Mouse (Mus musculus): ENCODE measurements around the gene Piezo1. TPM values are rescaled to one million over a fixed set of nuclear protein-coding genes. Genes with fewer than 3 reads are reported as not detected.

Gene Piezo1
- total and polyA plus RNA-seq, 3 experiments: 21.1 to 59.7 (median 41.6) TPM

DNA sequence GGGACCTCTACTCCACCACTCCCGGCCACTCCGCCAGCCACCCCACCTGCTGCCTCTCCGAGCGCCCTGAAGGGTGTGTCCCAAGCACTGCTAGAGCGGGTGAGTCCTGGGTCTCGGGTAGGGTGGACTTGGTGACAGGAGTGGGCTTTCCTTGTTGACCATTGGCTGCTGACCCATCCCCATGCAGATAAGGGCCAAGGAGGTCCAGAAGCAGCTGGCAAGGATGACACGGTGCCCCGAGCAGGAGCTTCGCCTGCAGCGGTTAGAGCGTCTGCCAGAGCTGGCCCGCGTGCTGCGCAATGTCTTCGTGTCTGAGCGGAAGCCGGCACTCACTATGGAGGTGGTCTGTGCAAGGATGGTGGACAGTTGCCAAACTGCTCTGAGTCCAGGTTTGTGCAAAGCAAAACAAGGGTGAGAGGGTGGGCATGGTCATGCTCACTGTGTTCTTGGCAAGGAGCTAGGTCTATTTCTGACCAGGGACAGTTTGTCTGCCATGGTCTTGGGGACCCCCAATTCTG, 20.7 kb upstream of the Piezo1 start:
- dilution Hi-C loops (cut with MboI; ENCODE audit: extremely low pct_ligation_motif_present, extremely low pct_unique_long_range_greater_than_20kb, low sequenced_read_pairs): no loop called here

DNA sequence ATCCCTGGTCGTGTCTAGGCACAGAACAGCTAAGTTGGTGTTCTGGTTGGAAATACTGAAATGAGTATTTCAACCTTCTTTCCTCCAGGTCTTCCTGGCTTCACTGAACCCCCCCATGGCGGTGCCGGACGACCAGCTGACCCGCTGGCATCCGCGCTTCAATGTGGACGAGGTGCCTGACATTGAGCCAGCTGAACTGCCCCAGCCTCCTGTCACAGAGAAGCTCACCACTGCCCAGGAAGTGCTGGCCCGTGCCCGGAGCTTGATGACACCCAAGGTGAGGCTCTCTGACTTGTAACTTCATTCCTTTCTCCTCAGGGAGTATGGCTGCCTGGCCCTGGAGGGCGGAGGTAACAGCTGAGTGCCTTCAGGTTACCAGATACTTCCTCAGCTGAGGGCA, 20.0 kb upstream of the Piezo1 start:
- Histone ChIP-seq H3K9me3 (replicated peaks; ENCODE audit: low read length) (no peaks in the 10 kb centered on the region), H3K9ac (ENCODE audit: insufficient read depth, low read depth) (no peak overlapping the region), H3K4me3 (replicated peaks in 1 of 3; ENCODE audit: low read depth in 2 of 3, low read length in 2 of 3, poor library complexity in 1 of 3) (no peak overlapping the region), H3K4me1 (ENCODE audit: control insufficient read depth in 1 of 2, insufficient read depth in 2 of 2) (peaks cover 16 to 54% of the 10 kb centered on the region in 2 experiments), H3K36me3 (replicated peaks in 1 of 2; ENCODE audit: control insufficient read depth in 1 of 2, insufficient read depth in 1 of 2, low read length in 1 of 2) (peaks cover 42 to 62% of the 10 kb centered on the region in 2 experiments), H3K27me3 (replicated peaks) (no peaks in the 10 kb centered on the region), H3K4me2 (ENCODE audit: insufficient read depth, low read depth, poor library complexity, severe bottlenecking) (no peak overlapping the region), H3K79me2 (replicated peaks; ENCODE audit: control insufficient read depth, extremely low read depth, insufficient read depth, poor library complexity, severe bottlenecking) (peaks cover 27% of the 10 kb centered on the region), H3K27ac (ENCODE audit: insufficient read depth, low read depth) (no peak overlapping the region)
- in situ Hi-C loops (cut with MboI; ENCODE audit: low pct_ligation_motif_present, low pct_unique_long_range_greater_than_20kb, low sequenced_read_pairs): no loop called here
- no peak for TF ChIP-seq ETS1 (conservative IDR thresholded peaks at IDR 0.05; ENCODE audit: low read depth, low read length)
- TF ChIP-seq ZMIZ1 (IDR thresholded peaks at IDR 0.05; ENCODE audit: low read depth, low read length): no peak
- TF ChIP-seq MYC (IDR thresholded peaks at IDR 0.05; ENCODE audit: low read depth, low read length): no peak
- TF ChIP-seq GABPA (IDR thresholded peaks at IDR 0.05; ENCODE audit: insufficient replicate concordance, low read depth, low read length): no peak
- TF ChIP-seq SMC3 (IDR thresholded peaks at IDR 0.05; ENCODE audit: low read depth, low read length): no peak
- TF ChIP-seq USF1 (IDR thresholded peaks at IDR 0.05; ENCODE audit: low read depth, low read length): no peak
- TF ChIP-seq IRF4 (IDR thresholded peaks at IDR 0.05; ENCODE audit: low read depth, low read length): no peak
- TF ChIP-seq ELF1 (IDR thresholded peaks at IDR 0.05; ENCODE audit: low read depth, low read length): no peak
- no peak for TF ChIP-seq JUN (IDR thresholded peaks at IDR 0.05; ENCODE audit: insufficient read depth, low read depth, low read length)
- no peak for TF ChIP-seq ZC3H11A (IDR thresholded peaks at IDR 0.05; ENCODE audit: low read depth, low read length)
- TF ChIP-seq MAZ (IDR thresholded peaks at IDR 0.05; ENCODE audit: low read depth, low read length): no peak
- no peak for TF ChIP-seq UBTF (IDR thresholded peaks at IDR 0.05; ENCODE audit: low read depth, low read length)
- no peak for TF ChIP-seq SIN3A (IDR thresholded peaks at IDR 0.05; ENCODE audit: low read length)
- no peak for TF ChIP-seq MAFK (IDR thresholded peaks at IDR 0.05; ENCODE audit: insufficient replicate concordance, low read length)
- TF ChIP-seq CHD1 (IDR thresholded peaks at IDR 0.05; ENCODE audit: low read depth, low read length): no peak
- TF ChIP-seq HCFC1 (IDR thresholded peaks at IDR 0.05; ENCODE audit: low read depth, low read length): no peak
- TF ChIP-seq MAX (IDR thresholded peaks at IDR 0.05; ENCODE audit: low read length): no peak
- no peak for TF ChIP-seq EP300 (IDR thresholded peaks at IDR 0.05; ENCODE audit: low read length)
- dilution Hi-C loops (cut with MboI; ENCODE audit: extremely low pct_ligation_motif_present, extremely low pct_unique_long_range_greater_than_20kb, low sequenced_read_pairs): no loop called here
- no peak for DNase-seq (ENCODE audit: extremely low read depth)

More for the DNA sequence above, 20.7 kb upstream of the Piezo1 start:
- H3K27me3 ChIP-seq (replicated peaks): no peaks in the 10 kb centered on the region
- H3K9me3 ChIP-seq (replicated peaks; ENCODE audit: low read length): no peaks in the 10 kb centered on the region
- H3K9ac ChIP-seq (ENCODE audit: insufficient read depth, low read depth): no peak overlapping the region
- DNase-seq (ENCODE audit: extremely low read depth): no peak
- H3K4me2 ChIP-seq (ENCODE audit: insufficient read depth, low read depth, poor library complexity, severe bottlenecking): no peak overlapping the region
- peaks cover 42 to 62% of the 10 kb centered on the region in 2 experiments for H3K36me3 ChIP-seq (replicated peaks in 1 of 2; ENCODE audit: control insufficient read depth in 1 of 2, insufficient read depth in 1 of 2, low read length in 1 of 2)
- no peak overlapping the region for H3K27ac ChIP-seq (ENCODE audit: insufficient read depth, low read depth)
- TF ChIP-seq TBP (conservative IDR thresholded peaks at IDR 0.05; ENCODE audit: low read depth, low read length) (no peak), CHD1 (IDR thresholded peaks at IDR 0.05; ENCODE audit: low read depth, low read length) (no peak)
- in situ Hi-C loops (cut with MboI; ENCODE audit: low pct_ligation_motif_present, low pct_unique_long_range_greater_than_20kb, low sequenced_read_pairs): no loop called here
- H3K79me2 ChIP-seq (replicated peaks; ENCODE audit: control insufficient read depth, extremely low read depth, insufficient read depth, poor library complexity, severe bottlenecking): peaks cover 30% of the 10 kb centered on the region
- no peak overlapping the region for H3K4me3 ChIP-seq (replicated peaks in 1 of 3; ENCODE audit: low read depth in 2 of 3, low read length in 2 of 3, poor library complexity in 1 of 3)
- peaks cover 16 to 48% of the 10 kb centered on the region in 2 experiments for H3K4me1 ChIP-seq (ENCODE audit: control insufficient read depth in 1 of 2, insufficient read depth in 2 of 2)
